Mouse (Mus musculus) liver, embryonic 11.5 days (tissue): ENCODE results near the gene Pkd1l1. TPM values are rescaled to one million over a fixed set of nuclear protein-coding genes. Genes with fewer than 3 reads are reported as not detected.

Experiments
- ATAC-seq: fragments of 200-750 bp; cut with Nextera tagmentation; replicated peaks from 2 replicates; pipeline ENCODE4 v1.8.0; 2017; ENCODE audit warnings: moderate number of reproducible peaks, mild to moderate bottlenecking, moderate TSS enrichment, moderate library complexity; ENCODE audit not compliant: low FRiP score
- DNase-seq: peaks from one replicate; pipeline ENCODE4 v3.0.0-alpha.2; 2017; ENCODE audit warnings: low spot score
- H3K27ac ChIP-seq: fragments of 300-500 bp; sonication (generic); 2 replicates; pipeline ENCODE4 v1.5.1; 2014; ENCODE audit warnings: mild to moderate bottlenecking, low read depth, low read length, control low read depth
- H3K27me3 ChIP-seq: fragments of 300-500 bp; sonication (generic); replicated peaks from 2 replicates; pipeline ENCODE4 v1.6.1; 2014; ENCODE audit warnings: low read length, mixed read lengths; ENCODE audit not compliant: control insufficient read depth, insufficient read depth
- H3K36me3 ChIP-seq: fragments of 300-500 bp; sonication (generic); 2 replicates; pipeline ENCODE4 v1.6.1; 2014; ENCODE audit warnings: mild to moderate bottlenecking, low read length, moderate library complexity, mixed read lengths; ENCODE audit not compliant: control insufficient read depth, insufficient read depth
- H3K4me1 ChIP-seq: fragments of 300-500 bp; sonication (generic); replicated peaks from 2 replicates; pipeline ENCODE4 v1.6.1; 2014; ENCODE audit warnings: low read length, mixed read lengths; ENCODE audit not compliant: control insufficient read depth, insufficient read depth
- H3K4me2 ChIP-seq: fragments of 300-500 bp; sonication (generic); 2 replicates; pipeline ENCODE4 v1.6.1; 2014; ENCODE audit warnings: mild to moderate bottlenecking, control low read depth, moderate library complexity
- H3K4me3 ChIP-seq: fragments of 300-500 bp; sonication (generic); 2 replicates; pipeline ENCODE4 v1.5.1; 2014; ENCODE audit warnings: low read depth, low read length, control low read depth
- H3K9ac ChIP-seq: fragments of 300-500 bp; sonication (generic); 2 replicates; pipeline ENCODE4 v1.6.1; 2014; ENCODE audit warnings: low read depth, low read length, control low read depth
- H3K9me3 ChIP-seq: fragments of 300-500 bp; sonication (generic); 2 replicates; pipeline ENCODE4 v1.6.1; 2016; ENCODE audit warnings: low read length, inconsistent platforms, mixed read lengths; ENCODE audit not compliant: control insufficient read depth
- WGBS: fragments of 180-500 bp; shearing (Covaris S2); extraction: QIAGEN DNeasy Blood & Tissue Kit; methylation state at CpG from one replicate; pipeline ENCODE4 v1.1.7; 2014; 5-methylcytosine and 5-hydroxymethylcytosine counted together
- polyA plus RNA-seq: library from polyadenylated mRNA; unstranded; fragments of >200 nt; fragmentation: Nextera tagmentation; extraction: Ambion mirVana; gene quantifications from 2 replicates; pipeline ENCODE4 v1.2.1, GENCODE M21; 2014

Gene Pkd1l1
- polyA plus RNA-seq, 1 experiment from 2014 or later, result 0.18 TPM

DNA sequence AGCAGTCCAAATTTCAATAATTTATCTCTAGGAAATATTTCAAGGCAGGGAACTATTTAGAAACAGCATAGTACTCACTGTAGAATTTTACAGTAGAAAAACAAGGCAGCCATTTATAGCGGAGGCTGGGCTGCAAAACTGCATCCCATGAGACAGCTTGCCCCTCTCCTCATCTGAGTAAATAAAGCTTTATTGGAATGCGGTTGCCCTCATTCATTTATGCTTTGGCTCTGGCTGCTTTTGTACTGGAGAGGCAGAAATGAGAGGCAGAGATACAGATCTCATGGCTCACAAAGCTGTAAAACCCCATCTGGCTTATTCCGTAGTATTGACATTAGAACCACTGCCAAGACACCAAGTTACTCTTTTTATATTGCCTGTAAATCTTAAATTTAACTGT lies 193.6 kb downstream of the Pkd1l1 start:
- H3K36me3 ChIP-seq, result no peaks in the 10 kb centered on the region
- ATAC-seq, result no peak
- no peaks in the 10 kb centered on the region for H3K9me3 ChIP-seq
- H3K4me2 ChIP-seq, result no peak overlapping the region
- no peaks in the 10 kb centered on the region for H3K27me3 ChIP-seq
- WGBS, result 85% methylated on average over 3 of the region's 3 CpGs
- H3K4me3 ChIP-seq, result no peak overlapping the region
- H3K9ac ChIP-seq, result no peak overlapping the region
- no peak for DNase-seq
- no peak overlapping the region for H3K27ac ChIP-seq
- H3K4me1 ChIP-seq, result peaks cover 2% of the 10 kb centered on the region; the same call in 1 of the 2 replicates

Other genes with a start within 250 kb of the Pkd1l1 start
- 22.6 and 23.0 TPM in 2 replicates for gene Hus1, start 37.9 kb upstream of the Pkd1l1 start, polyA plus RNA-seq
- 0.36 TPM in 2 replicates for gene Gm11992, start 75.3 kb upstream of the Pkd1l1 start, polyA plus RNA-seq
- gene Sun3, start 75.7 kb upstream of the Pkd1l1 start, polyA plus RNA-seq, result not detected in 2 replicates
- gene Upp1, start 144.8 kb upstream of the Pkd1l1 start, polyA plus RNA-seq, result 5.1 and 6.6 TPM in 2 replicates
- gene Abca13, start 218.7 kb upstream of the Pkd1l1 start, polyA plus RNA-seq, result 0.04 and 0.09 TPM in 2 replicates